Mouse (Mus musculus) MEL (cell line): Measurements from ENCODE around the gene Olfr1223.

Source experiments
- BHLHE40 ChIP-seq: IDR thresholded peaks from 2 replicates; pipeline ENCODE4 v1.6.1; 2012; ENCODE audit warnings: low read depth, mild to moderate bottlenecking, inconsistent platforms, low read length, improper control_type of control experiment, borderline replicate concordance
- CTCF ChIP-seq, 3 experiments: IDR thresholded peaks in 2 of 3; conservative IDR thresholded peaks in 1 of 3; 2 replicates each; pipeline ENCODE4 v1.5.1; 2011 to 2012; ENCODE audit warnings: low read length in 3 of 3, low read depth in 2 of 3, mild to moderate bottlenecking in 2 of 3, improper control_type of control experiment in 1 of 3, inconsistent platforms in 1 of 3, mixed read lengths in 1 of 3, moderate library complexity in 1 of 3; ENCODE audit not compliant: control insufficient read depth in 1 of 3, insufficient read depth in 1 of 3, poor library complexity in 1 of 3, severe bottlenecking in 1 of 3
- ETS1 ChIP-seq: IDR thresholded peaks from 2 replicates; pipeline ENCODE4 v1.6.1; 2012; ENCODE audit warnings: low read depth, mild to moderate bottlenecking, inconsistent platforms, low read length, improper control_type of control experiment, moderate library complexity
- GATA1 ChIP-seq: IDR thresholded peaks from 2 replicates; pipeline ENCODE4 v1.6.1; 2011; ENCODE audit warnings: low read depth, low read length, improper control_type of control experiment
- KAT2A ChIP-seq: conservative IDR thresholded peaks from 2 replicates; pipeline ENCODE4 v1.6.1; 2012; ENCODE audit warnings: low read depth, low read length, improper control_type of control experiment, inconsistent platforms
- MEF2A ChIP-seq: IDR thresholded peaks from 2 replicates; pipeline ENCODE4 v1.6.1; 2014; ENCODE audit warnings: low read depth, mild to moderate bottlenecking, inconsistent platforms, low read length, improper control_type of control experiment; ENCODE audit not compliant: poor library complexity, insufficient replicate concordance, severe bottlenecking; ENCODE audit errors: extremely low read depth
- MYC ChIP-seq: IDR thresholded peaks from 2 replicates; pipeline ENCODE4 v1.6.1; 2011; ENCODE audit warnings: low read depth, mild to moderate bottlenecking, low read length, improper control_type of control experiment, moderate library complexity
- POLR2A ChIP-seq, 2 experiments: IDR thresholded peaks; 2 replicates each; pipeline ENCODE4 v1.6.1; 2011 to 2012; ENCODE audit warnings: low read length in 2 of 2, mild to moderate bottlenecking in 2 of 2, control low read depth in 1 of 2, improper control_type of control experiment in 1 of 2, low read depth in 1 of 2, moderate library complexity in 1 of 2; ENCODE audit not compliant: control insufficient read depth in 1 of 2, insufficient read depth in 1 of 2, poor library complexity in 1 of 2
- RCOR1 ChIP-seq: IDR thresholded peaks from 2 replicates; pipeline ENCODE4 v1.6.1; 2012; ENCODE audit warnings: low read depth, mild to moderate bottlenecking, inconsistent platforms, low read length, improper control_type of control experiment
- SMC3 ChIP-seq: IDR thresholded peaks from 2 replicates; pipeline ENCODE4 v1.6.1; 2011; ENCODE audit warnings: low read depth, low read length, improper control_type of control experiment
- USF1 ChIP-seq: IDR thresholded peaks from 2 replicates; pipeline ENCODE4 v1.6.1; 2014; ENCODE audit warnings: low read depth, mild to moderate bottlenecking, inconsistent platforms, low read length, improper control_type of control experiment, moderate library complexity
- USF2 ChIP-seq, 2 experiments: IDR thresholded peaks; 2 replicates each; pipeline ENCODE4 v1.6.1; 2011 to 2012; ENCODE audit warnings: improper control_type of control experiment in 2 of 2, low read length in 2 of 2, borderline replicate concordance in 1 of 2, inconsistent platforms in 1 of 2, low read depth in 1 of 2, mild to moderate bottlenecking in 1 of 2; ENCODE audit not compliant: insufficient read depth in 1 of 2

- no peak for TF ChIP-seq USF1
- TF ChIP-seq CTCF (IDR thresholded peaks at IDR 0.05 in 2 of 3, conservative IDR thresholded peaks at IDR 0.05 in 1 of 3; ENCODE audit: control insufficient read depth in 1 of 3, insufficient read depth in 1 of 3, low read depth in 2 of 3, low read length in 3 of 3, poor library complexity in 1 of 3, severe bottlenecking in 1 of 3): no peak
- TF ChIP-seq MYC: no peak
- no peak for TF ChIP-seq SMC3
- no peak for TF ChIP-seq RCOR1
- no peak for TF ChIP-seq KAT2A
- no peak for TF ChIP-seq BHLHE40
- no peak for TF ChIP-seq GATA1
- no peak for TF ChIP-seq MEF2A
- no peak for TF ChIP-seq ETS1
- TF ChIP-seq POLR2A (IDR thresholded peaks at IDR 0.05; ENCODE audit: control insufficient read depth in 1 of 2, insufficient read depth in 1 of 2, low read depth in 1 of 2, low read length in 2 of 2, poor library complexity in 1 of 2): no peak
- no peak for TF ChIP-seq USF2 (IDR thresholded peaks at IDR 0.05; ENCODE audit: borderline replicate concordance in 1 of 2, insufficient read depth in 1 of 2, low read depth in 1 of 2, low read length in 2 of 2)
These were observed 48.6 kb upstream of the Olfr1223 start, which contains the start of gene Olfr1226 for GRCm38 (mm10) chr2:89199948-89200347.
